Mouse (Mus musculus): Measurements from ENCODE around the gene BC004004. TPM values are rescaled to one million over a fixed set of nuclear protein-coding genes. Genes with fewer than 3 reads are reported as not detected.
"Not testable (repeated sequence)": the region's sequence is repeated elsewhere in the genome, so short reads cannot be mapped to it uniquely, and the experiment has no call there.

Gene BC004004
- polyA plus RNA-seq, 1 experiment from 2014 or later = 83.0 TPM

- WGBS = 84% methylated on average over 5 of the region's 5 CpGs
- no peaks in the 10 kb centered on the region for H3K9me3 ChIP-seq (replicated peaks; ENCODE audit: control insufficient read depth, low read length)
- no peak overlapping the region for H3K27ac ChIP-seq (ENCODE audit: low read length)
- no peak overlapping the region for H3K4me3 ChIP-seq (replicated peaks; ENCODE audit: low read length)
- H3K36me3 ChIP-seq (ENCODE audit: control insufficient read depth, insufficient read depth, low read length) = peaks cover 15% of the 10 kb centered on the region; the same call in 1 of the 2 replicates
- peaks cover 42% of the 10 kb centered on the region for H3K4me1 ChIP-seq (ENCODE audit: control insufficient read depth, insufficient read depth, low read length)
- H3K4me2 ChIP-seq (ENCODE audit: low read depth, low read length) = no peak overlapping the region
- ATAC-seq (ENCODE audit: insufficient read depth, low FRiP score) = no peak
- no peaks in the 10 kb centered on the region for H3K27me3 ChIP-seq (ENCODE audit: control insufficient read depth, insufficient read depth, low read length)
- no peak overlapping the region for H3K9ac ChIP-seq (ENCODE audit: low read length)
Measured at GRCm38 (mm10) chr17:29343241-29343640, 74.7 kb downstream of the BC004004 start.

DNA sequence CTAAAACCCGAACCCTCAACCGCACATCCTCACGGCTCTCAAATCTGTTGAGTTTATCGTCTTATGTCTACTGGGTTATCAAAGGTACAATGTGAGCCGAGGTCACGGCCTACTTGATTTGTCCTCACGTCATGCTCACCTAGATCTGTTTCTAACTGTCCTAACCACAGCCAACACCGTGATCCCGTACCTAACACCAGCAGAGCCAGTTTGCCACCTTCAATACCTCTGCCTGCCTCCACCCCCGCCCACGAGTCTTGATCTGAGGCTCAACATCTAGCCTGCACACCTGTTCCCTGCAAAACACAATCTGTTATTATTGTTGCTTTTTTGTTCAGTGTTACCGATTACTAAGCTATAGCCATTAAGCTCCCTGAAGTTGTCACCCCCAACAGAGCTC is 76.7 kb downstream of the BC004004 start:
- Histone ChIP-seq H3K9me3 (replicated peaks; ENCODE audit: control insufficient read depth, low read length) (no peaks in the 10 kb centered on the region), H3K4me2 (ENCODE audit: low read depth, low read length) (no peak overlapping the region)

GRCm38 (mm10) chr17:29346496-29347125 is 78.0 kb downstream of the BC004004 start:
- peaks cover 36% of the 10 kb centered on the region for H3K4me1 ChIP-seq (ENCODE audit: control insufficient read depth, insufficient read depth, low read length)
- H3K4me3 ChIP-seq (replicated peaks; ENCODE audit: low read length) = peak overlapping the region; percentile 74
- H3K9ac ChIP-seq (ENCODE audit: low read length) = peak overlapping the region; percentile 89
- H3K4me2 ChIP-seq (ENCODE audit: low read depth, low read length) = peak overlapping the region; percentile 88
- no peaks in the 10 kb centered on the region for H3K27me3 ChIP-seq (ENCODE audit: control insufficient read depth, insufficient read depth, low read length)
- H3K9me3 ChIP-seq (replicated peaks; ENCODE audit: control insufficient read depth, low read length) = no peaks in the 10 kb centered on the region
- no peak for ATAC-seq (ENCODE audit: insufficient read depth, low FRiP score)
- peak overlapping the region; percentile 84 for H3K27ac ChIP-seq (ENCODE audit: low read length)
- 2% methylated on average over 11 of the region's 11 CpGs for WGBS
- 0 out of 2 replicates have a peak, but pooled peaks cover 9% of the 10 kb centered on the region for H3K36me3 ChIP-seq (ENCODE audit: control insufficient read depth, insufficient read depth, low read length)

More for the DNA sequence above, 76.7 kb downstream of the BC004004 start:
- 0 out of 2 replicates have a peak, but pooled peaks cover 12% of the 10 kb centered on the region for H3K36me3 ChIP-seq (ENCODE audit: control insufficient read depth, insufficient read depth, low read length)
- no peak overlapping the region for H3K27ac ChIP-seq (ENCODE audit: low read length)
- no peak overlapping the region for H3K4me3 ChIP-seq (replicated peaks; ENCODE audit: low read length)
- 83% methylated on average over 12 of the region's 12 CpGs for WGBS
- H3K4me1 ChIP-seq (ENCODE audit: control insufficient read depth, insufficient read depth, low read length) = peaks cover 46% of the 10 kb centered on the region
- no peaks in the 10 kb centered on the region for H3K27me3 ChIP-seq (ENCODE audit: control insufficient read depth, insufficient read depth, low read length)
- H3K9ac ChIP-seq (ENCODE audit: low read length) = no peak overlapping the region
- ATAC-seq (ENCODE audit: insufficient read depth, low FRiP score) = no peak

GRCm38 (mm10) chr17:29347126-29347644 is 78.6 kb downstream of the BC004004 start:
- peak overlapping the region; percentile 84 for H3K27ac ChIP-seq (ENCODE audit: low read length)
- H3K27me3 ChIP-seq (ENCODE audit: control insufficient read depth, insufficient read depth, low read length) = no peaks in the 10 kb centered on the region
- WGBS = under 1% methylated on average over 45 of the region's 45 CpGs
- H3K4me3 ChIP-seq (replicated peaks; ENCODE audit: low read length) = peak overlapping the region; percentile 74
- no peaks in the 10 kb centered on the region for H3K9me3 ChIP-seq (replicated peaks; ENCODE audit: control insufficient read depth, low read length)
- no peak; the same call in 1 of the 2 replicates for ATAC-seq (ENCODE audit: insufficient read depth, low FRiP score)
- 0 out of 2 replicates have a peak, but pooled peaks cover 9% of the 10 kb centered on the region for H3K36me3 ChIP-seq (ENCODE audit: control insufficient read depth, insufficient read depth, low read length)
- peak overlapping the region; percentile 89 for H3K9ac ChIP-seq (ENCODE audit: low read length)
- H3K4me1 ChIP-seq (ENCODE audit: control insufficient read depth, insufficient read depth, low read length) = peaks cover 30% of the 10 kb centered on the region
- peak overlapping the region; percentile 88 for H3K4me2 ChIP-seq (ENCODE audit: low read depth, low read length)

- ATAC-seq (ENCODE audit: insufficient read depth, low FRiP score) = peak; percentile 98
- Histone ChIP-seq H3K4me1 (ENCODE audit: control insufficient read depth, insufficient read depth, low read length) (peaks cover 24% of the 10 kb centered on the region), H3K4me3 (replicated peaks; ENCODE audit: low read length) (peak within 1 kb of the TSS; percentile 74), H3K9ac (ENCODE audit: low read length) (peak within 1 kb of the TSS; percentile 89), H3K27me3 (ENCODE audit: control insufficient read depth, insufficient read depth, low read length) (no peaks in the 10 kb centered on the region), H3K9me3 (replicated peaks; ENCODE audit: control insufficient read depth, low read length) (no peaks in the 10 kb centered on the region), H3K36me3 (ENCODE audit: control insufficient read depth, insufficient read depth, low read length) (0 out of 2 replicates have a peak, but pooled peaks cover 9% of the 10 kb centered on the region), H3K27ac (ENCODE audit: low read length) (peak within 1 kb of the TSS; percentile 94), H3K4me2 (ENCODE audit: low read depth, low read length) (peak within 1 kb of the TSS; percentile 88)
- under 1% methylated on average over 39 of the region's 53 CpGs for WGBS
Measured at GRCm38 (mm10) chr17:29347645-29348256, 79.2 kb downstream of the BC004004 start, which contains the start of gene Mtch1. Mtch1 (minus strand) TSS chr17:29347934.

GRCm38 (mm10) chr17:29348996-29349395 is 80.4 kb downstream of the BC004004 start:
- H3K4me2 ChIP-seq (ENCODE audit: low read depth, low read length) = no peak overlapping the region
- no peaks in the 10 kb centered on the region for H3K36me3 ChIP-seq (ENCODE audit: control insufficient read depth, insufficient read depth, low read length)
- no peaks in the 10 kb centered on the region for H3K27me3 ChIP-seq (ENCODE audit: control insufficient read depth, insufficient read depth, low read length)
- WGBS = 71% methylated on average over 2 of the region's 2 CpGs
- H3K9ac ChIP-seq (ENCODE audit: low read length) = no peak overlapping the region
- no peak overlapping the region for H3K27ac ChIP-seq (ENCODE audit: low read length)
- no peak overlapping the region for H3K4me3 ChIP-seq (replicated peaks; ENCODE audit: low read length)
- ATAC-seq (ENCODE audit: insufficient read depth, low FRiP score) = no peak
- no peaks in the 10 kb centered on the region for H3K9me3 ChIP-seq (replicated peaks; ENCODE audit: control insufficient read depth, low read length)
- H3K4me1 ChIP-seq (ENCODE audit: control insufficient read depth, insufficient read depth, low read length) = peaks cover 20% of the 10 kb centered on the region

- H3K36me3 ChIP-seq (ENCODE audit: control insufficient read depth, insufficient read depth, low read length); ATAC-seq (ENCODE audit: insufficient read depth, low FRiP score); H3K9ac ChIP-seq (ENCODE audit: low read length); H3K27ac ChIP-seq (ENCODE audit: low read length); H3K27me3 ChIP-seq (ENCODE audit: control insufficient read depth, insufficient read depth, low read length); H3K4me2 ChIP-seq (ENCODE audit: low read depth, low read length); H3K9me3 ChIP-seq (replicated peaks; ENCODE audit: control insufficient read depth, low read length); H3K4me3 ChIP-seq (replicated peaks; ENCODE audit: low read length): not testable (repeated sequence)
- peaks cover 25% of the 10 kb centered on the region for H3K4me1 ChIP-seq (ENCODE audit: control insufficient read depth, insufficient read depth, low read length)
- 77% methylated on average over 5 of the region's 5 CpGs for WGBS
Measured at GRCm38 (mm10) chr17:29351056-29351455, 82.5 kb downstream of the BC004004 start.

DNA sequence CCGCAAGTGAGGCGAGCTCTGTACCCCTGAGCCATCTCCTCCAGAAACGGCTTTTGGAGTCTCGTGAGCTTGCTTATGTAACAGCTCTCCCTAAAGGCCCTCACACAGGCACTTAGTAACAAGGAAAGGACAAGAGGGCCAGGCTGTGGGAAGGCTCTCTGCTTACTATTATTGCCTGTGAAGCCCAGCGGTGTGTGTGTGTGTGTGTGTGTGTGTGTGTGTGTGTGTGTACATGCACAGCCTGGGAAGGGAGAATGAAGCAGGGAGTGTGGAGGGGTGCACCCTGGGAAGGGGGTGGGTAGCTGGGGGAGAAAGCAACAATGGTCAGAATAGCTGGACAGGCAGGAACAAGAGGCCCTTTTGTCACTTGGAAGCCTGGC is 86.9 kb downstream of the BC004004 start:
- no peak overlapping the region for H3K4me2 ChIP-seq (ENCODE audit: low read depth, low read length)
- peaks cover 20% of the 10 kb centered on the region for H3K4me1 ChIP-seq (ENCODE audit: control insufficient read depth, insufficient read depth, low read length)
- H3K9ac ChIP-seq (ENCODE audit: low read length) = peak overlapping the region; percentile 66
- no peak overlapping the region for H3K4me3 ChIP-seq (replicated peaks; ENCODE audit: low read length)
- H3K27ac ChIP-seq (ENCODE audit: low read length) = peak overlapping the region; percentile 96
- WGBS = 38% methylated on average over 5 of the region's 5 CpGs
- peak; percentile 65 for ATAC-seq (ENCODE audit: insufficient read depth, low FRiP score)
- H3K27me3 ChIP-seq (ENCODE audit: control insufficient read depth, insufficient read depth, low read length) = no peaks in the 10 kb centered on the region
- H3K36me3 ChIP-seq (ENCODE audit: control insufficient read depth, insufficient read depth, low read length) = no peaks in the 10 kb centered on the region
- H3K9me3 ChIP-seq (replicated peaks; ENCODE audit: control insufficient read depth, low read length) = no peaks in the 10 kb centered on the region

- Histone ChIP-seq H3K4me1 (ENCODE audit: control insufficient read depth, insufficient read depth, low read length) (peaks cover 20% of the 10 kb centered on the region), H3K27me3 (ENCODE audit: control insufficient read depth, insufficient read depth, low read length) (no peaks in the 10 kb centered on the region), H3K4me3 (replicated peaks; ENCODE audit: low read length) (peak overlapping the region; percentile 38), H3K27ac (ENCODE audit: low read length) (peak overlapping the region; percentile 96), H3K36me3 (ENCODE audit: control insufficient read depth, insufficient read depth, low read length) (no peaks in the 10 kb centered on the region), H3K4me2 (ENCODE audit: low read depth, low read length) (peak overlapping the region; percentile 54), H3K9ac (ENCODE audit: low read length) (peak overlapping the region; percentile 66), H3K9me3 (replicated peaks; ENCODE audit: control insufficient read depth, low read length) (no peaks in the 10 kb centered on the region)
- ATAC-seq (ENCODE audit: insufficient read depth, low FRiP score) = peak; percentile 63
- 12% methylated on average over 17 of the region's 17 CpGs for WGBS
Measured at GRCm38 (mm10) chr17:29355841-29356478, 87.4 kb downstream of the BC004004 start.
